8 mouse cellular contexts compared by ENCODE assay signal in the genomic region with DNA sequence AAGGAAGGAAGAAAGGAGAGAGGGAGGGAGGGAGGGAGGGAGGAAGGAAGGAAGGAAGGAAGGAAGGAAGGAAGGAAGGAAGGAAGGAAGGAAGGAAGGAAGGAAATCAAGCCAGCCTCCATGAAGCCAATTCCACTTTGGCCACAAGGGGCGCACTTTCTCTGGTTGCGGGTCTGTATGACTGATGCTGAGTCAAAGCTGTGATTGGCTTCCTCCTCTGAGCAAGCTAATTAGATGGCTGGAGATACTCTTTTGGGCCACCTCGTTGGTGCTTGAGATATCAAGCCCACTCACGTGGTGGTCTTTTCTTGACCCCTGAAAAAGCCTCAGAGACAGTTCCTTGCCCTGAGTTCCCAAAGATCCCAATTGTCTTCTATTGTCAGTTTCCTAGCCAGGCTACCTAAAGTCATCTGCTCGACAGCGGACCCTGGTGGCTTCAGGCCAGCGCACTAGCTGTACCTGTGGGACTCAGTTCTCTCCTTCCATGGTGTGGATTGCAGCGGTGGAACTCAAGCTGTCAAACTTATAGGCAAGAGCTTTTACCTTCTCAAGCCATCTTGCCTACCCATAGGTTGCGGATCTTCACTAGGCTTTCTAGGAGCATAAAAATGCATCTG. TPM values are rescaled to one million over a fixed set of nuclear protein-coding genes. Genes with fewer than 3 reads are reported as not detected.
DNase-seq lines count a peak whose midpoint lies in the region; ATAC-seq and TF ChIP-seq lines count a peak whose summit lies in the region.

No protein-coding gene starts in this region.

- DNase-seq in heart, postnatal 10 days = peak; percentile 34 to 78
- no peak for DNase-seq in heart, postnatal 25 days (ENCODE audit: low spot score)
- DNase-seq in CD8-positive naive resting alpha-beta T cell, adult 2 months (ENCODE audit: low read depth in 2 of 2, low spot score in 2 of 2) = peak; percentile 53 to 77
- peak; percentile 72 for DNase-seq in brain, embryonic 14.5 days (ENCODE audit: low read depth)
- DNase-seq in kidney, postnatal 10 days = peak; percentile 76
- peak; percentile 70 for DNase-seq in mesoderm, embryonic 11.5 days (ENCODE audit: low read depth, low spot score)

- no peak overlapping the region for H3K4me3 ChIP-seq in stomach, embryonic 14.5 days (ENCODE audit: low read depth, low read length)

- H3K36me3 ChIP-seq in stomach, embryonic 14.5 days (ENCODE audit: control insufficient read depth, insufficient read depth, low read length) = no peaks in the 10 kb centered on the region

- TF ChIP-seq POLR2A in brain, embryonic 14.5 days (IDR thresholded peaks at IDR 0.05; ENCODE audit: borderline replicate concordance, extremely low read depth, insufficient read depth, insufficient read length, poor library complexity, severe bottlenecking) = no peak

- peak; percentile 92 for ATAC-seq in erythroblast, adult 5-6 weeks (replicated peaks; ENCODE audit: low FRiP score, poor library complexity, severe bottlenecking)
- peak; percentile 56; the same call in 1 of the 2 replicates for ATAC-seq in stomach, embryonic 14.5 days (ENCODE audit: insufficient number of reproducible peaks, insufficient read depth, low FRiP score, low read depth)

- no peak overlapping the region for H3K9ac ChIP-seq in stomach, embryonic 14.5 days (replicated peaks; ENCODE audit: low read depth, low read length)

- no peak overlapping the region for H3K4me2 ChIP-seq in stomach, embryonic 14.5 days (replicated peaks; ENCODE audit: low read depth, low read length)

- peak; percentile 79 for TF ChIP-seq CTCF in brain, embryonic 14.5 days (IDR thresholded peaks at IDR 0.05; ENCODE audit: borderline replicate concordance, extremely low read depth, insufficient read depth, insufficient read length)

- no peaks in the 10 kb centered on the region for H3K4me1 ChIP-seq in stomach, embryonic 14.5 days (ENCODE audit: control insufficient read depth, insufficient read depth, low read length)

- no peaks in the 10 kb centered on the region for H3K9me3 ChIP-seq in stomach, embryonic 14.5 days (ENCODE audit: control insufficient read depth, low read depth, low read length)

- intact Hi-C loops in heart, postnatal 10 days (cut with DNase I) = no loop called here
- intact Hi-C loops in heart, postnatal 25 days (cut with DNase I) = no loop called here

- no peak overlapping the region for H3K27ac ChIP-seq in stomach, embryonic 14.5 days (ENCODE audit: low read length)

- WGBS in stomach, embryonic 14.5 days = 22% methylated on average over 9 of the region's 9 CpGs

- no peaks in the 10 kb centered on the region for H3K27me3 ChIP-seq in stomach, embryonic 14.5 days (ENCODE audit: control insufficient read depth, insufficient read depth, low read length)

RNA-seq across cellular contexts. Expression of gene Fgfbp3, which starts 9.6 kb away (rescaled TPM):
- total RNA-seq in heart, postnatal 10 days (2021) = 1 to 10 TPM; 2.9 to 4.4 TPM
- 1 to 10 TPM; 1.7 to 2.3 TPM for total RNA-seq in heart, postnatal 25 days (2021)
- polyA plus RNA-seq in brain, embryonic 14.5 days (2012; rRNA removed) = 55.0 and 65.0 TPM in 2 replicates
- 3.5 and 4.2 TPM in 2 replicates for total RNA-seq in erythroblast, adult 5-6 weeks (2015; ENCODE audit: low replicate concordance)
- total RNA-seq in erythroblast, adult 5-6 weeks (2017; ENCODE audit: low replicate concordance) = 1.1 and 2.8 TPM in 2 replicates
- polyA plus RNA-seq in stomach, embryonic 14.5 days (2014; fragmentation: Nextera tagmentation; extraction: Ambion mirVana) = 3.5 and 5.1 TPM in 2 replicates

RNA-seq across cellular contexts. Expression of gene Btaf1, which starts 16.1 kb away (rescaled TPM):
- total RNA-seq in heart, postnatal 10 days (2021) = 10 to 100 TPM; 13.6 to 16.6 TPM
- 10 to 100 TPM; 11.2 to 11.8 TPM for total RNA-seq in heart, postnatal 25 days (2021)
- polyA plus RNA-seq in brain, embryonic 14.5 days (2012; rRNA removed) = 12.4 and 15.6 TPM in 2 replicates
- 43.6 and 57.3 TPM in 2 replicates for total RNA-seq in erythroblast, adult 5-6 weeks (2015; ENCODE audit: low replicate concordance)
- 117 and 148 TPM in 2 replicates for total RNA-seq in erythroblast, adult 5-6 weeks (2017; ENCODE audit: low replicate concordance)
- polyA plus RNA-seq in stomach, embryonic 14.5 days (2014; fragmentation: Nextera tagmentation; extraction: Ambion mirVana) = 15.8 and 16.8 TPM in 2 replicates
